Mouse (Mus musculus) hindbrain, embryonic 14.5 days (tissue): ENCODE data around the gene Catsper4. TPM values are rescaled to one million over a fixed set of nuclear protein-coding genes. Genes with fewer than 3 reads are reported as not detected.
"Not testable (repeated sequence)": the region's sequence is repeated elsewhere in the genome, so short reads cannot be mapped to it uniquely, and the experiment has no call there.

ENCODE experiments used
- ATAC-seq: fragments of 200-750 bp; cut with Nextera tagmentation; 2 replicates; pipeline ENCODE4 v1.8.0; 2017; ENCODE audit warnings: moderate number of reproducible peaks, mild to moderate bottlenecking, moderate TSS enrichment, moderate library complexity; ENCODE audit not compliant: low FRiP score
- DNase-seq: peaks from one replicate; pipeline ENCODE4 v3.0.0-alpha.2; 2015; ENCODE audit warnings: low spot score
- H3K27ac ChIP-seq: fragments of 300-500 bp; sonication (generic); 2 replicates; pipeline ENCODE4 v1.5.1; 2014; ENCODE audit warnings: mild to moderate bottlenecking, moderate library complexity
- H3K27me3 ChIP-seq: fragments of 300-500 bp; sonication (generic); 2 replicates; pipeline ENCODE4 v1.6.1; 2014; ENCODE audit warnings: mild to moderate bottlenecking, low read length, mixed read lengths; ENCODE audit not compliant: control insufficient read depth, insufficient read depth
- H3K36me3 ChIP-seq: fragments of 300-500 bp; sonication (generic); replicated peaks from 2 replicates; pipeline ENCODE4 v1.6.1; 2014; ENCODE audit not compliant: control insufficient read depth, insufficient read depth
- H3K4me1 ChIP-seq: fragments of 300-500 bp; sonication (generic); replicated peaks from 2 replicates; pipeline ENCODE4 v1.6.1; 2014; ENCODE audit warnings: antibody characterized with exemption, low read length, mixed read lengths; ENCODE audit not compliant: control insufficient read depth, insufficient read depth
- H3K4me2 ChIP-seq: fragments of 300-500 bp; sonication (generic); replicated peaks from 2 replicates; pipeline ENCODE4 v1.6.1; 2014; ENCODE audit warnings: mild to moderate bottlenecking, moderate library complexity
- H3K4me3 ChIP-seq: fragments of 300-500 bp; sonication (generic); replicated peaks from 2 replicates; pipeline ENCODE4 v1.5.1; 2014; ENCODE audit warnings: mild to moderate bottlenecking, low read length
- H3K9ac ChIP-seq: fragments of 300-500 bp; sonication (generic); 2 replicates; pipeline ENCODE4 v1.6.1; 2014
- H3K9me3 ChIP-seq: fragments of 300-500 bp; sonication (generic); 2 replicates; pipeline ENCODE4 v1.6.1; 2016; ENCODE audit warnings: low read length; ENCODE audit not compliant: control insufficient read depth
- WGBS: fragments of 180-500 bp; shearing (Covaris S2); extraction: QIAGEN DNeasy Blood & Tissue Kit; methylation state at CpG from one replicate; pipeline ENCODE4 v1.1.7; 2014; 5-methylcytosine and 5-hydroxymethylcytosine counted together
- polyA plus RNA-seq: library from polyadenylated mRNA; unstranded; fragments of >200 nt; fragmentation: Nextera tagmentation; extraction: Ambion mirVana; gene quantifications from 2 replicates; pipeline ENCODE4 v1.2.1, GENCODE M21; 2014

Catsper4 gene
- polyA plus RNA-seq: 0.13 TPM in 1 of 2 replicates, not detected in the other

DNA sequence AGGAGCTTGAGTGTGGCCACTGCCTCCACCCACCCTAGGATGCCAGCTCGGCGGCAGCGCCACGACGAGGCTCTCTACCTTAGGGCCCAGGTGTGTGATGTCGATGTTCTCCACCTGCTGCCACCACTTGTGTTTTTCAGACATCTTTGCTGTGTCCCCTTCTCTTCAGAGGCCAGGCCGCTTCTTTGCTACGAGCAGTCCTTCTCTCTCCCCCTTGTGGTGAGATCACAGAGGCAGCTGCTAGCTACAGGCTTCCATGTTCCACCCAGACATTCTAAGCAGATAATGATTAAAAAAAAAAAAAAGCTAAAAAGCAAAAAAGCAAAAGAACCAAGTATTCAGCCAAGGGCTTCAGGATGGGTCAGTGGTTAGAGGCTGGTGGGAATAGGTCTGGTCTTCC is at the start of gene Catsper4:
TSS of gene Catsper4 (minus strand) at position 190 of the 400 bp plus-strand sequence.
- no peaks in the 10 kb centered on the region for H3K4me1 ChIP-seq

DNA sequence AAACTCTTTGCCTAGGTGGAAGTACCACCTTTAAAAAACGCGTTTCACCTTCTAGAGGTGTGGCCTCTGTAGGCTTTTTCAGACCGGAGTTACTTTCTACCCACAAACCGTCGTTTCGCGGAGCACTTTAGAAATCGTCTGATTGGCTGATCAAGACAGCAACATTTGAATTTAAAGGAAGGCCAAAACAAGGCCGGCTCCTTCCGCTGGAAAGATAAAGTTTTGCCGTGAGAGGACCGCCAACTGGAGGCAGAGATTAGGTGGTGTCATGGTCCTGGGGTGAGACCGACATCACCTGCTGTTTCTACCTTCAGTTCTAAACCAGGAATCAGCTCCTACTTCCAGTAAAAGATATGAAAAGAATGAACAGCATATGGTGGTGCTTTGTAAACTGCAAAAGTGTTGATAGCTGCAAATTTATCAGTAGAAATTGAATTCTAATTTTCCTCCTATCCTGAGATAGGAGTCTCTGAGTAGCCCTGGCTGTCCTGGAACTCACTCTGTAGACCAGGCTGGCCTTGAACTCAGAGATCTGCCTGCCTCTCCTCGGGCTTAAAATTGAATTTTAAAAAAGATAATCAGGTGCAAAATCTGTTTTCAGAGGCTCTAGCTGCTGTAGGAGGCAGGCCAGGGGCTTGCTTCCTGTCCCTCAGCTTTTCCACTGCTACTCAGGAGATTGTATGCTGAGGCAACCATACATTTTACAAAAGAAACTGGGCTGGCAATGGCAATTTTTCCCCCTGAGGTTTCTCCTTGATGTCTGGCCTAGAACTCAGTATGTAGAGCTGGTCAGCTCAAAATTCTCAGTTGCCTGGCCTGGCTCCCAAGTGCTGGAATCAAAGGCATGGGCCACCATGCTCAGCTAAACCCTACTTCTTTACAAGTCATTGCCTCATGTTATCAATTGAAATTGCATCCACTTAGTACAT is 46.5 kb upstream of the Catsper4 start:
- Histone ChIP-seq H3K27me3 (no peaks in the 10 kb centered on the region), H3K36me3 (peaks cover 34% of the 10 kb centered on the region), H3K4me3 (no peak overlapping the region), H3K4me2 (peak overlapping the region; percentile 15; the same call in 1 of the 2 replicates), H3K4me1 (no peaks in the 10 kb centered on the region), H3K27ac (no peak overlapping the region), H3K9me3 (no peaks in the 10 kb centered on the region), H3K9ac (no peak overlapping the region)
- 6% methylated on average over 14 of the region's 14 CpGs for WGBS
- ATAC-seq: no peak
- no peak for DNase-seq

More for the DNA sequence above, at the start of gene Catsper4:
- Histone ChIP-seq H3K27me3 (no peaks in the 10 kb centered on the region), H3K9ac (no peak within 1 kb of the TSS), H3K4me3 (no peak within 1 kb of the TSS), H3K9me3 (no peaks in the 10 kb centered on the region), H3K4me2 (no peak within 1 kb of the TSS), H3K27ac (no peak within 1 kb of the TSS), H3K36me3 (no peaks in the 10 kb centered on the region)
- DNase-seq (no peak), ATAC-seq (no peak)
- 74% methylated on average over 8 of the region's 8 CpGs for WGBS

DNA sequence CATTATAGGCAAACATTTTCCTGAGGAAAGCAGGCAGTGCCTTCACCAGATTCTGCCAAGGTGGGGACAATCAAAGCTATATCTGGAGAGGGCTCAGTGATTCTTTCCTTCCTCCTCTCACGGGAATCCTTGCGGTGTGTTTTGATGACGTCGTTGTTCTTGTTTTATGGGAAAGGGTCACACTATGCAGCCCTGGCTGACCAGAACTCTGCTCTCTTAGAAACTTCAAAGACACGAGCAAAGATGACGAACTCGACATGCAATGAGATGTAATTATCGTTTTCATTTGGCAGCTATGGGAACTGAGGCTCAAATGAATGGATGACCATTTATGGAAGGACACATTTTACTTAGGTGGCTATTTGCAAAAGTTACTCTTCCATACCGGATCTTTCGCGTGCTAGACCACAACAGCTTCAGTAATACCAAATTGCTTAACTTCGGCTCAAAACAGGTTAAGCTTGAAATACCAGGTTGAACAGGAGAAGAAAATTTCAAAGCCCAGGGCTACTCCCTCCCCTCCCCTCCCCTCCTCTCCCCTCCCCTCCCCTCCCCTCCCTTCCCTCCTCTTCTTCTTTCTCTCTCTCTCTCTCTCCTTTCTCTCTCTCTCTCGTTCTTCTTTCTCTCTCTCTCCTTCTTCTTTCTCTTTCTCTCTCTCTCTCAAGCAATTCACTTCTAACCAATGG is 45.7 kb upstream of the Catsper4 start:
- Histone ChIP-seq H3K36me3 (peaks cover 26% of the 10 kb centered on the region), H3K9me3 (no peaks in the 10 kb centered on the region), H3K27ac (no peak overlapping the region), H3K27me3 (no peaks in the 10 kb centered on the region), H3K4me2 (peak overlapping the region; percentile 15; the same call in 1 of the 2 replicates), H3K9ac (no peak overlapping the region), H3K4me1 (no peaks in the 10 kb centered on the region), H3K4me3 (no peak overlapping the region)
- WGBS: 33% methylated on average over 12 of the region's 13 CpGs
- ATAC-seq (no peak), DNase-seq (no peak)

DNA sequence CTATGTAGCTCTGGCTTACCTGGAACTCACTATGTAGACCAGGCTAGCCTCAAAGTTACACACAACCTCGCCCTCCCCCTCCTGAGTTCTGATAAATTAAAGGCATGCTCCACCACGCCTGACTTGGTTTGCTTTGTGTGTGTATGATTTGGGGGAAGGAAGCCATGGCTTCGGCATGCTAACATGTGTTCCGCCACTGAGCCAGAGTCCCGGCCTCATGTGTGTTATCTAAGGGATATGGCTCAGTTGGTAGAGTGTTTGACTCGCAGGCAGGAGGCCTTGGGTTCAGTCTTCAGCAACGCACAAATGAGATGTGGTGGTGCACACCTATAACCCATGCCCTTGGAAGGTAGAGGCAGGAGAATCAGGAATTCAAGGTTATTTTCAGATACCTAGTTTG is 44.8 kb upstream of the Catsper4 start:
- 86% methylated on average over 7 of the region's 7 CpGs for WGBS
- DNase-seq: no peak
- H3K9ac ChIP-seq: no peak overlapping the region
- H3K4me2 ChIP-seq: no peak overlapping the region
- no peak for ATAC-seq
- no peak overlapping the region for H3K27ac ChIP-seq
- peaks cover 18% of the 10 kb centered on the region for H3K36me3 ChIP-seq
- H3K27me3 ChIP-seq: no peaks in the 10 kb centered on the region
- H3K4me3 ChIP-seq: no peak overlapping the region
- no peaks in the 10 kb centered on the region for H3K4me1 ChIP-seq
- no peaks in the 10 kb centered on the region for H3K9me3 ChIP-seq

DNA sequence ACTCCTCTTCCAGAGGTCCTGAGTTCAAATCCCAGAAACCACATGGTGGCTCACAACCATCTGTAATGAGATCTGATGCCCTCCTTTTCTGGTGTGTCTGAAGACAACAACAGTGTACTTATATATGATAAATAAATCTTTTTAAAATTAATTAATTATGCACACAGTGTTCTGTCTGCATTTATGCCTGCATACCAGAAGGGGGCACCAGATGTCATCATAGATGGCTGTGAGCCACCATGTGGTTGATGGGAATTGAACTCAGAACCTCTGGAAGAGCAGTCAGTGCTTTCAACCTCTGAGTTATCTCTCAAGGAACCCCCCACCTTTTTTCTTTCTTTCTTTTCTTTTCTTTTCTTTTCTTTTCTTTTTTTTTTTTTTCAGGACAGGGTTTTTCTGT is 42.4 kb upstream of the Catsper4 start:
- H3K4me1 ChIP-seq, H3K27ac ChIP-seq, ATAC-seq, H3K9me3 ChIP-seq, H3K4me2 ChIP-seq, H3K36me3 ChIP-seq, DNase-seq, H3K4me3 ChIP-seq, H3K9ac ChIP-seq, H3K27me3 ChIP-seq: not testable (repeated sequence)

DNA sequence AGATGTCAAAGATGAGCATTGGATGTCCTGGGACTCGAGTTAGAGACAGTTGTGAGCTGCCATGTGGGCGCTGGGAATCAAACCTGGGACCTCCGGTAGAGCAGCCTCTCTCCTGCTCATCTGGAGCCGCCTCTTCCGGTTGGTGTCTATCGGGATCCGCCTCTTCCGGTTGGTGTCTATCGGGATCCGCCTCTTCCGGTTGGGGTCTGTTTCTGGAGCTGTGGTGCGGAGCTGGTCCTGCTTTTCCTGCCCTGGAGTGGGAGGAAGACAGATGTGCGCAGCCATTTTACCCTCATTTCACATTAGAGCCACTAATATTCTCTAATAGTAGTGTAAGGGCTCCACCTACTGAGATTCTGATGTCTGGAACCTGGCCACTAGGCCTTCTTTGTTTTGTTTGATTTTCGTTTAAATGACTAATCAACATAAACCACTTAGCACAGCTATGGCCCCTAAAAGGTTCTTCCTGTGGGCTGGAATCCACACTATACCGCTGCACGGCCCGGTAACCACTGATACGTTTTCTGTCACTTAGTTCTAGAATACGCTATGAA is 41.0 kb upstream of the Catsper4 start:
- Histone ChIP-seq H3K9me3 (no peaks in the 10 kb centered on the region), H3K27me3 (no peaks in the 10 kb centered on the region), H3K4me2 (no peak overlapping the region), H3K27ac (no peak overlapping the region), H3K36me3 (no peaks in the 10 kb centered on the region), H3K4me1 (no peaks in the 10 kb centered on the region), H3K9ac (no peak overlapping the region), H3K4me3 (no peak overlapping the region)
- DNase-seq (no peak), ATAC-seq (no peak)
- WGBS: 87% methylated on average over 19 of the region's 19 CpGs

DNA sequence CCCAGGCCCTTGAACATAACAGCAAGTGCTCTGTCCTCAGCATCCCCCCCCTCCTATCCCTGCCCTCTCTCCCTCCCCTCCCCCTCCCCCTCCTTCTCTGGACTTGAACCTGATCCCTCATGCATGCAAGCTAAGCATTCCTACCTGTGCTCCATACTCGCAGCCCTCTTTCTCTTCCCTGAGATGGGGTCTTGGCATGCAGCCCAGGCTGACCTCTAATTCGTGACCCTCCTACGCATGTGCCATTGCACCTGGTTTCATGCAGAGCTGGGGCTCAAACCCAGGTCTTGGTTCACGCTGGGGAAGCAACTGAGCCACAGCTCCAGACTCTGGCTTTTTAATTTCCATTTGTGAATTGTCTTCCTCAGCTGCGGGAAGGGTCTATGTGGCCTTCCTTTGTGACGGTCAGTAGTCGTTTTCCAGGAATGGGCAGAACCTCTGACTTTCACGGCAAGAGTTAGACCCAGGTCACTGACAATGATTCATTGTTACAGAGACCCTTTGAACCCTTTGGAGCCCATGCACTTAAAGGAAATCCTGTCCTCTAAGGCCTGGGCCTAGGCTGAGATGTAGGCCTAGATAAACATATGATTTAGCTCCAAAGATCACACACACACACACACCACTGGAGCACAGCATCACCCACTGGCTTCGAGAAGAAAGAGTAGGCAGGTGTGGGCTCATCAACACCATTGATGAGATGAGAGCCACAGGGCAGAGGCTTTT is 38.8 kb upstream of the Catsper4 start:
- Histone ChIP-seq H3K36me3 (no peaks in the 10 kb centered on the region), H3K9ac (no peak overlapping the region), H3K4me3 (no peak overlapping the region), H3K4me2 (no peak overlapping the region), H3K27me3 (no peaks in the 10 kb centered on the region), H3K9me3 (no peaks in the 10 kb centered on the region), H3K4me1 (no peaks in the 10 kb centered on the region), H3K27ac (no peak overlapping the region)
- WGBS: 64% methylated on average over 9 of the region's 9 CpGs
- DNase-seq (no peak), ATAC-seq (no peak)

DNA sequence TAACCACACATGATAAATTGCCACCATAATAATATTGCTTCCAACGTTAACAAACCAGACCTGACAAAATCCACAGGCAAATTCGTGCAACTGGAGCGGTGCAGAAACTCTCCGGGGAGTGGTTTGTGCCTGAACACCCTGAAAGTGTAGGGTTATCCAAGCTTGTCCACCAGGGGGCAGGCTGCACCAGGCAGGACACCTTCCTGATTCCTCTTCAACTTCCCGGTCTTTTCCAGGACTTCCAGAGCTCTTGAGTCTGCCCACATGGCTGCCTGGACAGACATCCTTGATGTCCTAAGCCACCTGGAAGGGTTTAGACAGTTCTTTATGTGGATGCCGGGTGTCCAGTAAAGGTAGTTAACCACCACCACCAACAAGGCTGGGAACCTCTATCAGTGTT is 36.0 kb upstream of the Catsper4 start:
- no peak overlapping the region for H3K27ac ChIP-seq
- no peak for ATAC-seq

DNA sequence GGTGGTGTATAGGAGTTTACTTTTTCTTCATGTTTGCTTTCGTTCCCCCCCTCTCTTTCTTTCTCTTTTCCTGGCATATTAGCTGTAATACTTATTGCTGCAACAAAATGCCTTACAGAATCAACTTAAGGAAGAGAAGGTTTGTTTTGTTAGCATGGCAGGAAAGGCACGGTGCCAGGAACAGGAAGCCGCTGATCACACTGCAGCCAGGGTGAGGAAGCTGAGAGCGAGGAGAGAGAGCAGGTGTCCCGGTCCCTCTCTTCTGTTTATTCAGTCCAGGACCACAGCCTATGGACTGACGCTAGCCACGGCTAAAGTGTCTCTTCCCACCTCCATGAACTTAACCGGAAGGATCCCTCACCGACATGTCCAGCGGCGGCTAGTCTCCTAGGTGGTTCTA is 31.2 kb upstream of the Catsper4 start:
- ATAC-seq (no peak), DNase-seq (no peak)
- no peaks in the 10 kb centered on the region for H3K9me3 ChIP-seq
- no peak overlapping the region for H3K4me3 ChIP-seq
- no peaks in the 10 kb centered on the region for H3K4me1 ChIP-seq
- WGBS: 73% methylated on average over 11 of the region's 11 CpGs
- no peak overlapping the region for H3K9ac ChIP-seq
- H3K4me2 ChIP-seq: no peak overlapping the region
- H3K36me3 ChIP-seq: no peaks in the 10 kb centered on the region
- H3K27me3 ChIP-seq: peaks cover 30% of the 10 kb centered on the region
- H3K27ac ChIP-seq: no peak overlapping the region

More for the DNA sequence above, 36.0 kb upstream of the Catsper4 start:
- Histone ChIP-seq H3K4me1 (no peaks in the 10 kb centered on the region), H3K4me3 (no peak overlapping the region), H3K9ac (no peak overlapping the region), H3K36me3 (no peaks in the 10 kb centered on the region), H3K4me2 (no peak overlapping the region), H3K9me3 (no peaks in the 10 kb centered on the region), H3K27me3 (no peaks in the 10 kb centered on the region)
- DNase-seq: no peak
- 36% methylated on average over 6 of the region's 6 CpGs for WGBS
